Mouse (Mus musculus) myocyte (in vitro differentiated cells): ENCODE results near the gene Pax4.

Source experiments
- CEBPB ChIP-seq: IDR thresholded peaks from 2 replicates; pipeline ENCODE4 v1.6.1; 2011; ENCODE audit warnings: mild to moderate bottlenecking, moderate library complexity; ENCODE audit not compliant: poor library complexity, insufficient read depth, severe bottlenecking
- E2F4 ChIP-seq: IDR thresholded peaks from one replicate; pipeline ENCODE4 v1.6.1; 2011; ENCODE audit warnings: mild to moderate bottlenecking, control low read depth, moderate library complexity; ENCODE audit not compliant: insufficient read depth
- MAX ChIP-seq: IDR thresholded peaks from one replicate; pipeline ENCODE4 v1.6.1; 2011; ENCODE audit warnings: low read depth, mild to moderate bottlenecking, control low read depth
- MYOD1 ChIP-seq, 3 experiments: IDR thresholded peaks; one replicate each; pipeline ENCODE4 v1.6.1; 2011; ENCODE audit warnings: control low read depth in 2 of 3, low read depth in 2 of 3, mild to moderate bottlenecking in 2 of 3, moderate library complexity in 1 of 3; ENCODE audit not compliant: insufficient read length in 2 of 3, control insufficient read depth in 1 of 3
- MYOG ChIP-seq, 3 experiments: IDR thresholded peaks; one replicate each; pipeline ENCODE4 v1.6.1; 2011; ENCODE audit warnings: control low read depth in 2 of 3, low read depth in 2 of 3, mild to moderate bottlenecking in 2 of 3; ENCODE audit not compliant: insufficient read length in 2 of 3, control insufficient read depth in 1 of 3, insufficient read depth in 1 of 3
- POLR2A ChIP-seq: IDR thresholded peaks from one replicate; pipeline ENCODE4 v1.6.1; 2011; ENCODE audit warnings: low read depth, mild to moderate bottlenecking, control low read depth, moderate library complexity; ENCODE audit not compliant: insufficient read length
- REST ChIP-seq: IDR thresholded peaks from one replicate; pipeline ENCODE4 v1.6.1; 2011; ENCODE audit warnings: mild to moderate bottlenecking, control low read depth, moderate library complexity; ENCODE audit not compliant: insufficient read depth, insufficient read length
- SRF ChIP-seq: IDR thresholded peaks from one replicate; pipeline ENCODE4 v1.6.1; 2011; ENCODE audit warnings: low read depth; ENCODE audit not compliant: control insufficient read depth, insufficient read length
- USF1 ChIP-seq: IDR thresholded peaks from one replicate; pipeline ENCODE4 v1.6.1; 2011; ENCODE audit warnings: low read depth, mild to moderate bottlenecking, control low read depth, moderate library complexity

DNA sequence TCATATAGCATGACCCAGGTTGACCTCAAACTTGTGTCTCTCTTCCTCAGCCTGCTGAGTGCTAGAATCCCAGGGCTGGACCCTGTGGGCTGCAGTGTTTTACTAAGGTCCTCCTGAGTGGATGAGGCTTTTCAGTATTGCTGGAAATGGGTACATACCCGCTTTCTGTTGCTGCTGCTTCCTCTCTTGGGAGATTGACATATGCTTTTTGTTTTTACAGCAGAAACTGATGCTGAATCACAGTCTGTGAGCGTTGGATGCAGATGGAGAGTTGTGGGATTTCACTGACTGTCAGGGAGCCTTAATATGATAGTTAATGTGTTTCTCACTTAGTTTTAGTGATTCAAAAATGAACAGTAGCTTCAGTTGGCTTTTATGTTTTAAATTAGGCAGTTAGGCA lies 37.3 kb upstream of the Pax4 start:
- TF ChIP-seq MAX (no peak), POLR2A (no peak), SRF (no peak), REST (no peak), CEBPB (no peak), E2F4 (no peak), MYOG (IDR thresholded peaks at IDR 0.05; ENCODE audit: control insufficient read depth in 1 of 3, insufficient read depth in 1 of 3, insufficient read length in 2 of 3, low read depth in 2 of 3) (no peak), USF1 (no peak), MYOD1 (IDR thresholded peaks at IDR 0.05; ENCODE audit: control insufficient read depth in 1 of 3, insufficient read length in 2 of 3, low read depth in 2 of 3) (no peak)
